Mouse (Mus musculus): ENCODE data around the gene Zfp941.

DNA sequence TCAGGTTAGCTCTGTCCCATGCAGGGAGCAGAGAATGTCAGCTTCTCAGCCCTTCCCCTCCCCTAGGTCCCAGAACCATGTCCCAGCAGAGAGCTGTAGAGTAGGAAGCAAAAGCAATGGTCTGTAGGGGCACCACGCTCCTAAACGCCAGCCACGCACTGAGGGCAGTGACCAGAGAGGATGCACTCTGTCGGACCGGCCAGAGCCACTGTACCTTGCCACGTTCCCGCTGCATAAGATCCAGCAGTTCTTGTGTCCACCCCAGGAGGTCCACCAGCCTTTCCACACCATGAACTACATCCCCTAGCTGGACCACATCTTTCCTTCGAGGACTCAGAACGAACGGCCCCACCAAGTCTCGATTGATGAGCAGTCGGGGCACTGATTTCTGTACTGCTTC is 42.8 kb upstream of the Zfp941 start:
- TF ChIP-seq CTCF (IDR thresholded peaks at IDR 0.05): no peak
- TF ChIP-seq POLR2A (IDR thresholded peaks at IDR 0.05; ENCODE audit: insufficient read depth, low read depth, low read length): no peak
- TF ChIP-seq EP300 (IDR thresholded peaks at IDR 0.05; ENCODE audit: insufficient read depth, low read depth, low read length): no peak

All from heart, adult 2 months (tissue).